Comparison of ENCODE assay signal across 34 mouse cellular contexts in genomic region chr8:81565484-81565883, GRCm38 (mm10).
"Had no signal": no experiment of that assay in that cellular context is flagged by ENCODE, and none has a peak within 500 bp of the region (broad histone marks: within the 10 kb centered on the region; RNA-seq: fewer than 3 reads in every experiment).

No protein-coding gene starts in this region.

- ATAC-seq: hindbrain, embryonic 16.5 days; hindbrain, postnatal 0 days; inflammation-experienced regulatory T-cells, adult 6 months; intestine, embryonic 15.5 days; intestine, embryonic 16.5 days; intestine, postnatal 0 days had no signal

- H3K36me3 ChIP-seq: heart, embryonic 10.5 days; heart, embryonic 12.5 days; heart, embryonic 13.5 days; heart, embryonic 15.5 days; hindbrain, embryonic 10.5 days; hindbrain, embryonic 12.5 days; hindbrain, embryonic 13.5 days; hindbrain, embryonic 15.5 days; intestine, embryonic 15.5 days; kidney, embryonic 15.5 days had no signal

- H3K4me3 ChIP-seq: heart, embryonic 10.5 days; heart, embryonic 12.5 days; heart, embryonic 13.5 days; heart, embryonic 15.5 days; hindbrain, embryonic 10.5 days; hindbrain, embryonic 12.5 days; hindbrain, embryonic 13.5 days; hindbrain, embryonic 15.5 days; intestine, embryonic 15.5 days; kidney, embryonic 15.5 days; layer of hippocampus, adult 2 months had no signal

- H3K9me3 ChIP-seq: heart, embryonic 10.5 days; heart, embryonic 12.5 days; heart, embryonic 13.5 days; heart, embryonic 15.5 days; hindbrain, embryonic 10.5 days; hindbrain, embryonic 12.5 days; hindbrain, embryonic 13.5 days; hindbrain, embryonic 15.5 days; intestine, embryonic 15.5 days; kidney, embryonic 15.5 days had no signal

- H3K27ac ChIP-seq: heart, embryonic 10.5 days; heart, embryonic 13.5 days; heart, embryonic 15.5 days; hindbrain, embryonic 10.5 days; hindbrain, embryonic 12.5 days; hindbrain, embryonic 13.5 days; hindbrain, embryonic 14.5 days; hindbrain, embryonic 15.5 days; hindbrain, postnatal 0 days; intestine, embryonic 15.5 days; kidney, embryonic 15.5 days; kidney, postnatal 0 days; layer of hippocampus, adult 2 months had no signal

- H3K27me3 ChIP-seq: heart, embryonic 12.5 days; heart, embryonic 13.5 days; heart, embryonic 15.5 days; hindbrain, embryonic 12.5 days; hindbrain, embryonic 13.5 days; hindbrain, embryonic 15.5 days; intestine, embryonic 15.5 days; kidney, embryonic 15.5 days had no signal

- H3K4me1 ChIP-seq: heart, embryonic 10.5 days; heart, embryonic 12.5 days; heart, embryonic 13.5 days; heart, embryonic 15.5 days; hindbrain, embryonic 10.5 days; hindbrain, embryonic 12.5 days; hindbrain, embryonic 13.5 days; hindbrain, embryonic 15.5 days; intestine, embryonic 15.5 days; kidney, embryonic 15.5 days had no signal

- DNase-seq: heart, postnatal 10 days; heart, postnatal 14 days; heart, postnatal 36 days; heart, postnatal 4 days; kidney, adult 11 months; kidney, adult 18-20 months; kidney, adult 2 months; kidney, adult 8-10 months; kidney, adult 9 months; kidney, postnatal 10 days; kidney, postnatal 14 days; kidney, postnatal 25 days; kidney, postnatal 36 days; kidney, postnatal 4 days; layer of hippocampus, adult 9-11 months; layer of hippocampus, postnatal 36 days had no signal

- H3K9ac ChIP-seq: heart, embryonic 12.5 days; heart, embryonic 13.5 days; heart, embryonic 15.5 days; hindbrain, embryonic 12.5 days; hindbrain, embryonic 13.5 days; hindbrain, embryonic 14.5 days; hindbrain, embryonic 15.5 days; intestine, embryonic 15.5 days; kidney, embryonic 15.5 days had no signal
